Mouse (Mus musculus): Measurements from ENCODE around the gene Glrx. TPM values are rescaled to one million over a fixed set of nuclear protein-coding genes. Genes with fewer than 3 reads are reported as not detected.

The Glrx gene
- polyA plus RNA-seq, 1 experiment = 80.1 TPM

DNA sequence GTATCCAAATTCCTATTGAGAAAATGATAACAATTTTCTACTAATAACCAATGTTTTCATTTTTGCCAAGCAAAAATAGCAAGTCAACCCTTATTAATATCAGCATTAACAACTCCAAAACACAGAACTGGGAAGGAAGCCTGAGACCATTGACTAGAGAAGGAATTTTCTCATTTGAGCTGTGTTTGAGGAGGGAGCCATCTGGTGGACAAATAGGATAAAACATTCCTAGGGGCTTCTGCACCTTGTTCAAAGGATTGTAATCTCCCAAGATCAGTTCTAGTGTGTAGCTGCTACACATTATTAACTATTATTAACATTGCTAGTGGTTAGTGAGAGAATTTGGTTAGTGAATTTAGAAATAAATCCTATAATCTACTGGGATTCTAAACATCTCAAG lies 38.2 kb downstream of the Glrx start:
- DNase-seq = peak in 1 of 2 experiments; percentile 51
- no peaks in the 10 kb centered on the region for H3K27me3 ChIP-seq (ENCODE audit: control insufficient read depth, insufficient read depth, low read length)
- TF ChIP-seq CTCF (IDR thresholded peaks at IDR 0.05; ENCODE audit: borderline replicate concordance, insufficient read depth, low read depth, low read length) (peak; percentile 46; the same call in 1 of the 2 replicates), POLR2A (IDR thresholded peaks at IDR 0.05; ENCODE audit: borderline replicate concordance, insufficient read depth, low read length) (no peak)
- H3K27ac ChIP-seq (ENCODE audit: insufficient read depth, low read length) = no peak overlapping the region
- H3K4me1 ChIP-seq (ENCODE audit: control insufficient read depth, insufficient read depth, low read length) = no peaks in the 10 kb centered on the region
- no peak overlapping the region for H3K4me3 ChIP-seq (replicated peaks; ENCODE audit: insufficient read depth, low read depth, low read length)

DNA sequence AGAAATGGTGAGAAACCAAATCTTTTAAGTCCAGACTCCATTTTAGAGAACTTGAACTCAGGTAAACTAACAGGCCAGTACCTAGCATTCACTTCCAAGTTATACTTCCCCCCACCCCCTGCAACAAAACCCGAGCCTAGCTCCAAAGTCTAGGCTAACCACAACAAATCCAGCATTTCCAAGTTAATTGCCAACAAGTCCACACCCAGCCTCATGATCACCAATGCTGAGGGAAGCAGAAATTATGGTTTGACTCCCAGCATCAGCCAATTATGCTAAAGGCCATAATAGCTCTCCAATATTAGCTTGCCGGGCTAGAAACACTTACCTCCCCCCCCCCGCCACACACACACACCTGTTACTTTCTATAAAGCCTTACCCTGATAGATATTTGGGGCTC lies 40.1 kb downstream of the Glrx start:
- Histone ChIP-seq H3K4me3 (replicated peaks; ENCODE audit: insufficient read depth, low read depth, low read length) (no peak overlapping the region), H3K27ac (ENCODE audit: insufficient read depth, low read length) (no peak overlapping the region), H3K4me1 (ENCODE audit: control insufficient read depth, insufficient read depth, low read length) (no peaks in the 10 kb centered on the region), H3K27me3 (ENCODE audit: control insufficient read depth, insufficient read depth, low read length) (no peaks in the 10 kb centered on the region)
- WGBS = 80% methylated on average over 3 of the region's 3 CpGs
- TF ChIP-seq POLR2A (IDR thresholded peaks at IDR 0.05; ENCODE audit: borderline replicate concordance, insufficient read depth, low read length) (no peak), CTCF (IDR thresholded peaks at IDR 0.05; ENCODE audit: borderline replicate concordance, insufficient read depth, low read depth, low read length) (no peak)
- no peak for DNase-seq

DNA sequence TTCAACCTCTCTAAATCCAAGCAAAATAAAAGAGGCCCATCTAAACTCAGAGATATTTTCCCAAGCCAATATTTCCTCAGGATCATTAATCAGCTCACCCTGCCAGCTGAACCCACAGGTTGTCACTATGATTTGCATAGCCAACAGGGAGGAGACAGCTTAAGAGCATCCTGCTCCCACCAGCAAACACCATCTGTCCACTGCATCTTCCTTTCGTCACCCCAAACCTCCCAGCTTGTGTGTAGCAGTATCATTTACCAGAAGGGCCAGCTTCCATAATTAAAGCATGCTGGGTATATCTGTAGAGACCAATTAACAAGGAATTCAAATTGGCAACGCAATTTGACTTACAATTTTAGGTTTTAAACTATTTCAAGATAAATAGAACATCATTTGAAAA lies 40.8 kb downstream of the Glrx start:
- DNase-seq = no peak
- no peak overlapping the region for H3K27ac ChIP-seq (ENCODE audit: insufficient read depth, low read length)

DNA sequence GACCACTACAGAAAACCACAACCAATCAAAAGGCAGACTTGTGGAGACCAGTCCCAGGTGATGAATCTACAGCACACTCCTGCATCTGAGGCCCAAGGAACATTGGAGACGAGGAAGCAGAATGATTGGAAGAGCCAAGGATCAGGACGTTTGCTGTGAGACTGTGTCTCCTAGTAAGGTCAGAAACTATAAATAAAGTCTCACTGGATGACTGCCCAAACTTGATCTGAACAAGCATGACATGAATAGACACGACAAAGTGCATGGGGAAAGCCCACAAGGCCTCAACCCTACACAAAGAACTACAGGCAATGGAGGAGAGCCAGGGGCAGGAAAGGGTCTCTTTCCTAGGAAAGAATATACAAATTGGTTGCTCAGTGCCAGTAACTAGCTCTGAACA lies 44.1 kb downstream of the Glrx start:
- WGBS = 23% methylated on average over 3 of the region's 3 CpGs
- no peak overlapping the region for H3K27ac ChIP-seq (ENCODE audit: insufficient read depth, low read length)
- no peaks in the 10 kb centered on the region for H3K4me1 ChIP-seq (ENCODE audit: control insufficient read depth, insufficient read depth, low read length)
- H3K27me3 ChIP-seq (ENCODE audit: control insufficient read depth, insufficient read depth, low read length) = no peaks in the 10 kb centered on the region
- H3K4me3 ChIP-seq (replicated peaks; ENCODE audit: insufficient read depth, low read depth, low read length) = no peak overlapping the region
- no peak for DNase-seq
- TF ChIP-seq CTCF (IDR thresholded peaks at IDR 0.05; ENCODE audit: borderline replicate concordance, insufficient read depth, low read depth, low read length) (no peak), POLR2A (IDR thresholded peaks at IDR 0.05; ENCODE audit: borderline replicate concordance, insufficient read depth, low read length) (no peak)

More for the DNA sequence above, 40.8 kb downstream of the Glrx start:
- Histone ChIP-seq H3K4me1 (ENCODE audit: control insufficient read depth, insufficient read depth, low read length) (no peaks in the 10 kb centered on the region), H3K4me3 (replicated peaks; ENCODE audit: insufficient read depth, low read depth, low read length) (no peak overlapping the region), H3K27me3 (ENCODE audit: control insufficient read depth, insufficient read depth, low read length) (no peaks in the 10 kb centered on the region)
- TF ChIP-seq POLR2A (IDR thresholded peaks at IDR 0.05; ENCODE audit: borderline replicate concordance, insufficient read depth, low read length) (no peak), CTCF (IDR thresholded peaks at IDR 0.05; ENCODE audit: borderline replicate concordance, insufficient read depth, low read depth, low read length) (no peak)
- WGBS = 30% methylated on average over 2 of the region's 2 CpGs

DNA sequence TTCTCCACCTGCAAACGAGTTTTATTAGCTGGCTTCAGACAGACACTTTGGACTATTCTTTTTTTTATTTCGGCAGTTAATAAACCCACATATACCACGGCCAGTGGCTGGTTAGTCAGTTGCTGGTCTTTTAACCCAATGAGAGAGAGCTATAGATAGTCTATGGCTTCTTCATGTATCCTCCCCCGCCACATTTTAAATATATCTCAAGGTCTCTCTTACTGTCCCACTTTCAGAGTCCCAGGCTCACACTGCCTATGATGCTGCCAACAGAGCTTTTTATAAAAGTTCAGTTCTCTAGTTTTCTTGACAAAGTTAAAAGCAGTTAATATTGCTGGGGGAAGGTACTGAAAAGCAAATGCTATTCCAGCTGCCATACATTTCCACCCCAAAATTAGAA lies 52.2 kb downstream of the Glrx start:
- no peak for DNase-seq
- Histone ChIP-seq H3K27ac (ENCODE audit: insufficient read depth, low read length) (no peak overlapping the region), H3K27me3 (ENCODE audit: control insufficient read depth, insufficient read depth, low read length) (no peaks in the 10 kb centered on the region), H3K4me1 (ENCODE audit: control insufficient read depth, insufficient read depth, low read length) (no peaks in the 10 kb centered on the region), H3K4me3 (replicated peaks; ENCODE audit: insufficient read depth, low read depth, low read length) (no peak overlapping the region)
- 88% methylated on average over 4 of the region's 4 CpGs for WGBS
- TF ChIP-seq CTCF (IDR thresholded peaks at IDR 0.05; ENCODE audit: borderline replicate concordance, insufficient read depth, low read depth, low read length) = no peak
- no peak for TF ChIP-seq POLR2A (IDR thresholded peaks at IDR 0.05; ENCODE audit: borderline replicate concordance, insufficient read depth, low read length)

DNA sequence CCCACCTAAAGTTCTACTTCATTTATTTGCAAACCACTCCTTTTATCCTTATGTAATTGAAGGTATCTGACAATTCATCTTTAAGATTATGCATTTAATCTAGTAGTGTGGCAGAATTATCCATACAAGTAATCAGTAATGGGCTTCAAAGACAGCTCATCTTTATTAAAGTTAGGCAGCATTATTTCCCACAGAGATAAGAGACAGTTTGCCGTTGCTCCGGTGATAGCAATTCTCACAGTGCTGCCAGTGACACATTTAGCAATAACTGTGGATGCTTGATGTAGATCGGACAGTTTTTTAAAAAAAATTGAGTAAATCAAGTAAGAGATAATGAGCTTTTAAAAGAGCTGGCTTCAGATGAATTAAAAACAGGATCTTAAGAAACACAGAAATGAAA lies 52.6 kb downstream of the Glrx start:
- no peak for DNase-seq
- H3K27me3 ChIP-seq (ENCODE audit: control insufficient read depth, insufficient read depth, low read length) = no peaks in the 10 kb centered on the region
- TF ChIP-seq CTCF (IDR thresholded peaks at IDR 0.05; ENCODE audit: borderline replicate concordance, insufficient read depth, low read depth, low read length) = no peak
- TF ChIP-seq POLR2A (IDR thresholded peaks at IDR 0.05; ENCODE audit: borderline replicate concordance, insufficient read depth, low read length) = no peak
- no peak overlapping the region for H3K4me3 ChIP-seq (replicated peaks; ENCODE audit: insufficient read depth, low read depth, low read length)
- no peak overlapping the region for H3K27ac ChIP-seq (ENCODE audit: insufficient read depth, low read length)
- H3K4me1 ChIP-seq (ENCODE audit: control insufficient read depth, insufficient read depth, low read length) = no peaks in the 10 kb centered on the region
- WGBS = 78% methylated on average over 3 of the region's 3 CpGs

DNA sequence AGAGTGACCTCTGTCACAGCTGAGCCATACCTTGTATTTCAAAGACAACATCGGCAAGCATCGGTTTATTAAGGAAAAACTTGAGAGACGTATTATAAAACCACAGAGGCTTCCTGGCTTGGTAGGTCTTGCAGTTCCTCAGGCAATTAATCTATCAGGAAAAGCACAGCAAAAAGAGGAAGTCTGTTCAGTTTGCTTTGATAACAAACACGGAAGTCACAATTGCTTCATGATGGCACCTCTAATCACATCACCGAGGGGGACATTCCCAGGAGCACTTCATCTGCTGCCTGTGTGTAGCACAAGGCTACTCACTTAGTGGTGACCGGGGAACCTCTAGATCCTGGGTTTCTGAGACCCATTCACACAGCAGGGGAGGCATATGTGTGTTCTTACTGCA lies 53.2 kb downstream of the Glrx start:
- Histone ChIP-seq H3K27me3 (ENCODE audit: control insufficient read depth, insufficient read depth, low read length) (no peaks in the 10 kb centered on the region), H3K27ac (ENCODE audit: insufficient read depth, low read length) (no peak overlapping the region), H3K4me1 (ENCODE audit: control insufficient read depth, insufficient read depth, low read length) (no peaks in the 10 kb centered on the region), H3K4me3 (replicated peaks; ENCODE audit: insufficient read depth, low read depth, low read length) (no peak overlapping the region)
- no peak for TF ChIP-seq POLR2A (IDR thresholded peaks at IDR 0.05; ENCODE audit: borderline replicate concordance, insufficient read depth, low read length)
- no peak for TF ChIP-seq CTCF (IDR thresholded peaks at IDR 0.05; ENCODE audit: borderline replicate concordance, insufficient read depth, low read depth, low read length)
- no peak for DNase-seq
- 87% methylated on average over 6 of the region's 6 CpGs for WGBS

Other genes starting within 250 kb of the Glrx start
- gene Ell2, start 133.1 kb upstream of the Glrx start, polyA plus RNA-seq (2012; rRNA removed) = 8.1 and 8.2 TPM in 2 replicates
- 14.9 and 17.2 TPM in 2 replicates for gene Rhobtb3, start 104.1 kb downstream of the Glrx start, polyA plus RNA-seq (2012; rRNA removed)
- 0.33 and 0.41 TPM in 2 replicates for gene Spata9, start 127.3 kb downstream of the Glrx start, polyA plus RNA-seq (2012; rRNA removed)
- gene Rfesd, start 178.9 kb downstream of the Glrx start, polyA plus RNA-seq (2012; rRNA removed) = 14.9 and 16.9 TPM in 2 replicates
- gene Gpr150, start 217.1 kb downstream of the Glrx start, polyA plus RNA-seq (2012; rRNA removed) = 3.4 and 3.6 TPM in 2 replicates